20 mouse cellular contexts compared by ENCODE assay signal in genomic region chr4:53422799-53423198, GRCm38 (mm10). TPM values are rescaled to one million over a fixed set of nuclear protein-coding genes. Genes with fewer than 3 reads are reported as not detected.
DNase-seq lines count a peak whose midpoint lies in the region; ATAC-seq and TF ChIP-seq lines count a peak whose summit lies in the region.
"Had no signal": no experiment of that assay in that cellular context is flagged by ENCODE, and none has a peak within 500 bp of the region (broad histone marks: within the 10 kb centered on the region; RNA-seq: fewer than 3 reads in every experiment).

No protein-coding gene starts in this region.

- H3K4me3 ChIP-seq in gastrocnemius, adult 2 months = no peak overlapping the region
- H3K4me3 ChIP-seq in limb, embryonic 14.5 days (replicated peaks; ENCODE audit: low read length) = no peak overlapping the region
- H3K4me3 ChIP-seq in limb, embryonic 10.5 days = no peak overlapping the region
- no peak overlapping the region for H3K4me3 ChIP-seq in E14TG2a.4 (replicated peaks; ENCODE audit: low read length)
- H3K4me3 ChIP-seq: embryonic facial prominence, embryonic 12.5 days; intestine, embryonic 15.5 days; lung, embryonic 15.5 days; neural tube, embryonic 15.5 days; stomach, embryonic 15.5 days had no signal

- H3K9me3 ChIP-seq in limb, embryonic 14.5 days (ENCODE audit: control insufficient read depth, low read length) = no peaks in the 10 kb centered on the region
- no peaks in the 10 kb centered on the region for H3K9me3 ChIP-seq in limb, embryonic 10.5 days (replicated peaks)
- H3K9me3 ChIP-seq in E14TG2a.4 (ENCODE audit: low read length) = peaks cover 5% of the 10 kb centered on the region; the same call in 1 of the 2 replicates
- H3K9me3 ChIP-seq: embryonic facial prominence, embryonic 12.5 days; intestine, embryonic 15.5 days; lung, embryonic 15.5 days; neural tube, embryonic 15.5 days; stomach, embryonic 15.5 days had no signal

- H3K27me3 ChIP-seq in limb, embryonic 14.5 days (ENCODE audit: control insufficient read depth, insufficient read depth, low read length) = no peaks in the 10 kb centered on the region
- no peaks in the 10 kb centered on the region for H3K27me3 ChIP-seq in limb, embryonic 10.5 days (ENCODE audit: low read depth, poor library complexity, severe bottlenecking)
- H3K27me3 ChIP-seq in E14TG2a.4 (ENCODE audit: insufficient read depth, low read length) = no peaks in the 10 kb centered on the region
- H3K27me3 ChIP-seq: embryonic facial prominence, embryonic 12.5 days; intestine, embryonic 15.5 days; lung, embryonic 15.5 days; neural tube, embryonic 15.5 days; stomach, embryonic 15.5 days had no signal

- 51% methylated on average over 2 of the region's 2 CpGs for WGBS in limb, embryonic 14.5 days
- 87% methylated on average over 2 of the region's 2 CpGs for WGBS in limb, embryonic 10.5 days

- no peak for TF ChIP-seq POLR2A in limb, embryonic 14.5 days (IDR thresholded peaks at IDR 0.05; ENCODE audit: borderline replicate concordance, extremely low read depth, insufficient read depth, insufficient read length)

- no peaks in the 10 kb centered on the region for H3K36me3 ChIP-seq in limb, embryonic 14.5 days (ENCODE audit: control insufficient read depth, insufficient read depth, low read length)
- H3K36me3 ChIP-seq in limb, embryonic 10.5 days = no peaks in the 10 kb centered on the region
- H3K36me3 ChIP-seq in E14TG2a.4 (ENCODE audit: insufficient read depth, low read length) = no peaks in the 10 kb centered on the region
- H3K36me3 ChIP-seq: embryonic facial prominence, embryonic 12.5 days; G1E; intestine, embryonic 15.5 days; lung, embryonic 15.5 days; neural tube, embryonic 15.5 days; stomach, embryonic 15.5 days had no signal

- no peak overlapping the region for H3K9ac ChIP-seq in limb, embryonic 14.5 days (ENCODE audit: low read depth, low read length, severe bottlenecking)
- H3K9ac ChIP-seq: embryonic facial prominence, embryonic 12.5 days; intestine, embryonic 15.5 days; lung, embryonic 15.5 days; neural tube, embryonic 15.5 days; stomach, embryonic 15.5 days had no signal

- intact Hi-C loops in gastrocnemius, adult 2 months (cut with DNase I) = no loop called here
- intact Hi-C loops in gastrocnemius, postnatal 14 days (cut with DNase I; ENCODE audit: low total_unique reads) = no loop called here

- TF ChIP-seq CTCF in gastrocnemius, adult 2 months (IDR thresholded peaks at IDR 0.05) = peak; percentile 53
- TF ChIP-seq CTCF in E14TG2a.4 (conservative IDR thresholded peaks at IDR 0.05; ENCODE audit: low read length) = peak; percentile 25

- DNase-seq in gastrocnemius, adult 2 months = no peak
- DNase-seq in gastrocnemius, postnatal 14 days = no peak
- no peak for DNase-seq in limb, embryonic 14.5 days (ENCODE audit: low spot score)
- no peak for DNase-seq in limb, embryonic 10.5 days (ENCODE audit: low spot score)
- no peak for DNase-seq in cerebellum, adult 9-10 months
- no peak for DNase-seq in right cerebral cortex, postnatal 36 days (ENCODE audit: low spot score in 2 of 2)
- DNase-seq: adrenal gland, postnatal 25 days; cerebellum, postnatal 14 days; kidney, postnatal 4 days; layer of hippocampus, postnatal 36 days; retina, postnatal 1 day; thymus, postnatal 14 days had no signal

- no peak overlapping the region for H3K4me2 ChIP-seq in limb, embryonic 14.5 days (replicated peaks; ENCODE audit: low read depth, low read length, severe bottlenecking)
- H3K4me2 ChIP-seq: embryonic facial prominence, embryonic 12.5 days; intestine, embryonic 15.5 days; lung, embryonic 15.5 days; neural tube, embryonic 15.5 days; stomach, embryonic 15.5 days had no signal

- no peak overlapping the region for H3K27ac ChIP-seq in gastrocnemius, adult 2 months
- H3K27ac ChIP-seq in limb, embryonic 14.5 days (replicated peaks; ENCODE audit: low read depth, low read length) = no peak overlapping the region
- no peak overlapping the region for H3K27ac ChIP-seq in limb, embryonic 10.5 days
- H3K27ac ChIP-seq: embryonic facial prominence, embryonic 12.5 days; intestine, embryonic 15.5 days; lung, embryonic 15.5 days; neural tube, embryonic 15.5 days; stomach, embryonic 15.5 days had no signal

- H3K4me1 ChIP-seq in limb, embryonic 14.5 days (ENCODE audit: control insufficient read depth, insufficient read depth, low read length) = no peaks in the 10 kb centered on the region
- no peaks in the 10 kb centered on the region for H3K4me1 ChIP-seq in limb, embryonic 10.5 days
- H3K4me1 ChIP-seq in E14TG2a.4 (replicated peaks; ENCODE audit: low read depth, low read length) = peaks cover 15% of the 10 kb centered on the region
- H3K4me1 ChIP-seq: embryonic facial prominence, embryonic 12.5 days; intestine, embryonic 15.5 days; lung, embryonic 15.5 days; neural tube, embryonic 15.5 days; stomach, embryonic 15.5 days had no signal

- peak; percentile 34; the same call in 1 of the 2 replicates for ATAC-seq in limb, embryonic 14.5 days (ENCODE audit: low FRiP score, low read depth)
- ATAC-seq in megakaryocyte progenitor cell, adult 5-6 weeks (replicated peaks; ENCODE audit: poor library complexity) = peak; percentile 74
- ATAC-seq: intestine, embryonic 15.5 days had no signal

RNA-seq across cellular contexts. Expression of gene Slc44a1, which starts 17.4 kb away (rescaled TPM):
- 10 to 100 TPM; 15.8 to 17.7 TPM for total RNA-seq in gastrocnemius, adult 2 months (2021)
- total RNA-seq in gastrocnemius, postnatal 14 days (2021) = 10 to 100 TPM; 26.6 to 30.3 TPM
- polyA plus RNA-seq in limb, embryonic 14.5 days (2012; rRNA removed) = 26.6 and 29.7 TPM in 2 replicates
- polyA plus RNA-seq in limb, embryonic 14.5 days (2014; fragmentation: Nextera tagmentation; extraction: Ambion mirVana) = 56.4 and 58.2 TPM in 2 replicates
- polyA plus RNA-seq in limb, embryonic 10.5 days (2016; fragmentation: Nextera tagmentation; extraction: Ambion mirVana) = 10.7 and 18.3 TPM in 2 replicates
- 5.5 and 5.8 TPM in 2 replicates for total RNA-seq in megakaryocyte progenitor cell, adult 5-6 weeks (2015)
- 3.5 and 5.5 TPM in 2 replicates for total RNA-seq in megakaryocyte progenitor cell, adult 5-6 weeks (2017)
